Mouse (Mus musculus) intestine, postnatal 0 days (tissue): ENCODE data around the gene Pef1. TPM values are rescaled to one million over a fixed set of nuclear protein-coding genes. Genes with fewer than 3 reads are reported as not detected.

Experiments used
- ATAC-seq: fragments of 200-750 bp; cut with Nextera tagmentation; 2 replicates; pipeline ENCODE4 v1.8.0; 2017; ENCODE audit warnings: mild to moderate bottlenecking, moderate TSS enrichment, moderate library complexity
- H3K27ac ChIP-seq: fragments of 300-500 bp; sonication (generic); 2 replicates; pipeline ENCODE4 v1.5.1; 2014; ENCODE audit warnings: mild to moderate bottlenecking, low read depth, low read length, moderate library complexity
- H3K27me3 ChIP-seq: fragments of 300-500 bp; sonication (generic); replicated peaks from 2 replicates; pipeline ENCODE4 v1.6.1; 2014; ENCODE audit warnings: low read length, mixed read lengths; ENCODE audit not compliant: control insufficient read depth, insufficient read depth
- H3K36me3 ChIP-seq: fragments of 300-500 bp; sonication (generic); 2 replicates; pipeline ENCODE4 v1.6.1; 2014; ENCODE audit warnings: mild to moderate bottlenecking, moderate library complexity; ENCODE audit not compliant: control insufficient read depth, insufficient read depth
- H3K4me1 ChIP-seq: fragments of 300-500 bp; sonication (generic); replicated peaks from 2 replicates; pipeline ENCODE4 v1.6.1; 2014; ENCODE audit warnings: antibody characterized with exemption, low read length, mixed read lengths; ENCODE audit not compliant: control insufficient read depth, insufficient read depth
- H3K4me2 ChIP-seq: fragments of 300-500 bp; sonication (generic); replicated peaks from 2 replicates; pipeline ENCODE4 v1.6.1; 2014; ENCODE audit warnings: low read depth, mild to moderate bottlenecking, moderate library complexity
- H3K4me3 ChIP-seq: fragments of 300-500 bp; sonication (generic); 2 replicates; pipeline ENCODE4 v1.5.1; 2014; ENCODE audit warnings: low read depth, low read length
- H3K9ac ChIP-seq: fragments of 300-500 bp; sonication (generic); 2 replicates; pipeline ENCODE4 v1.6.1; 2014; ENCODE audit warnings: mild to moderate bottlenecking, low read depth, low read length
- H3K9me3 ChIP-seq: fragments of 300-500 bp; sonication (generic); 2 replicates; pipeline ENCODE4 v1.6.1; 2016; ENCODE audit warnings: mixed run types; ENCODE audit not compliant: control insufficient read depth
- CTCF ChIP-seq: sonication (generic); IDR thresholded peaks from 2 replicates; pipeline ENCODE4 v1.5.1; 2016; ENCODE audit warnings: low read depth, mild to moderate bottlenecking, control low read depth, antibody characterized with exemption, moderate library complexity
- WGBS: fragments of 180-500 bp; shearing (Covaris S2); extraction: QIAGEN DNeasy Blood & Tissue Kit; methylation state at CpG from one replicate; pipeline ENCODE4 v1.1.7; 2014; 5-methylcytosine and 5-hydroxymethylcytosine counted together
- polyA plus RNA-seq: library from polyadenylated mRNA; unstranded; fragments of >200 nt; fragmentation: Nextera tagmentation; extraction: Ambion mirVana; gene quantifications from 2 replicates; pipeline ENCODE4 v1.2.1, GENCODE M21; 2015

Pef1 gene
- polyA plus RNA-seq, 1 experiment from 2014 or later, result 73.4 TPM

GRCm38 (mm10) chr4:130112299-130112698 is 9.9 kb downstream of the Pef1 start:
- Histone ChIP-seq H3K4me2 (no peak overlapping the region), H3K4me3 (no peak overlapping the region), H3K9me3 (no peaks in the 10 kb centered on the region), H3K4me1 (peaks cover 10% of the 10 kb centered on the region; the same call in 1 of the 2 replicates), H3K36me3 (peaks cover 11% of the 10 kb centered on the region; the same call in 1 of the 2 replicates), H3K27me3 (no peaks in the 10 kb centered on the region), H3K9ac (no peak overlapping the region), H3K27ac (no peak overlapping the region)
- ATAC-seq, result no peak
- no peak for TF ChIP-seq CTCF
- WGBS, result 64% methylated on average over 7 of the region's 7 CpGs

DNA sequence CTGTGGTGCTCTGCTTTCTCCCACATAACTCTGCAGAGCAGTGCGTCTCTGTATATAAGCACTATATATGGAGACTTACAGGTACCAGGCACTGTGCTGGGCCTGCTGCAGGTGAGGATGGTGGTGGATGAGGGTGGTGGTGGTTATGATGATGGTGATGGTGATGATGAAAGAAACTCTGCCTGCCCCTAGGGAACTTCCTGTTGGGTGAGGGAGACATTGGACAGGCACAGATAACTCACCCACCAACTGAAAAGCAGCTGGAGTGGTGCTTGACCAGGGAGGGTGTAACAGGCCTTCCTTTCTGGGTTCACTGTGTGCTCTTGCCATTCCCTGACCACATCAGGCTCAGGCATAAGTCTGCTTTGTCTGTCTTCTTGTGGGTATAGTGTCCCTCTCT is 10.4 kb downstream of the Pef1 start:
- H3K4me2 ChIP-seq, result no peak overlapping the region
- no peak overlapping the region for H3K9ac ChIP-seq
- peaks cover 11% of the 10 kb centered on the region; the same call in 1 of the 2 replicates for H3K36me3 ChIP-seq
- H3K4me1 ChIP-seq, result peaks cover 10% of the 10 kb centered on the region; the same call in 1 of the 2 replicates
- no peak for TF ChIP-seq CTCF
- H3K27ac ChIP-seq, result 0 out of 2 replicates have a peak overlapping the region, but pooled peaks have one; percentile 5
- H3K27me3 ChIP-seq, result no peaks in the 10 kb centered on the region
- H3K9me3 ChIP-seq, result no peaks in the 10 kb centered on the region
- no peak overlapping the region for H3K4me3 ChIP-seq
- ATAC-seq, result no peak
- 100% methylated on average over 1 of the region's 1 CpGs for WGBS

GRCm38 (mm10) chr4:130120752-130121151 is 18.4 kb downstream of the Pef1 start:
- ATAC-seq, result no peak
- Histone ChIP-seq H3K4me2 (no peak overlapping the region), H3K9ac (no peak overlapping the region), H3K27me3 (no peaks in the 10 kb centered on the region), H3K27ac (no peak overlapping the region), H3K4me1 (no peaks in the 10 kb centered on the region), H3K9me3 (no peaks in the 10 kb centered on the region), H3K4me3 (no peak overlapping the region), H3K36me3 (peaks cover 45% of the 10 kb centered on the region)
- 71% methylated on average over 4 of the region's 4 CpGs for WGBS
- TF ChIP-seq CTCF, result no peak

- Histone ChIP-seq H3K9me3 (no peaks in the 10 kb centered on the region), H3K9ac (no peak overlapping the region), H3K27me3 (no peaks in the 10 kb centered on the region), H3K27ac (no peak overlapping the region), H3K4me1 (no peaks in the 10 kb centered on the region), H3K36me3 (peaks cover 53% of the 10 kb centered on the region), H3K4me3 (no peak overlapping the region), H3K4me2 (no peak overlapping the region)
- WGBS, result 83% methylated on average over 8 of the region's 8 CpGs
- no peak for TF ChIP-seq CTCF
- ATAC-seq, result no peak
These were observed 19.2 kb downstream of the Pef1 start for GRCm38 (mm10) chr4:130121560-130121959.

- Histone ChIP-seq H3K4me1 (no peaks in the 10 kb centered on the region), H3K27me3 (no peaks in the 10 kb centered on the region), H3K9me3 (no peaks in the 10 kb centered on the region), H3K36me3 (peaks cover 68% of the 10 kb centered on the region), H3K9ac (no peak overlapping the region), H3K4me2 (no peak overlapping the region), H3K4me3 (no peak overlapping the region), H3K27ac (no peak overlapping the region)
- ATAC-seq, result no peak
- no peak for TF ChIP-seq CTCF
- 85% methylated on average over 5 of the region's 5 CpGs for WGBS
These were observed 20.7 kb downstream of the Pef1 start for GRCm38 (mm10) chr4:130123020-130123419.

- Histone ChIP-seq H3K27me3 (no peaks in the 10 kb centered on the region), H3K36me3 (peaks cover 68% of the 10 kb centered on the region), H3K4me2 (no peak overlapping the region), H3K9ac (no peak overlapping the region), H3K4me1 (0 out of 2 replicates have a peak, but pooled peaks cover 2% of the 10 kb centered on the region), H3K4me3 (no peak overlapping the region), H3K9me3 (no peaks in the 10 kb centered on the region), H3K27ac (no peak overlapping the region)
- TF ChIP-seq CTCF, result no peak
- ATAC-seq, result no peak
- WGBS, result 83% methylated on average over 4 of the region's 4 CpGs
These were observed 21.8 kb downstream of the Pef1 start for GRCm38 (mm10) chr4:130124110-130124509.

- Histone ChIP-seq H3K27ac (no peak overlapping the region), H3K4me3 (no peak overlapping the region), H3K4me1 (peaks cover 6% of the 10 kb centered on the region; the same call in 1 of the 2 replicates), H3K9me3 (no peaks in the 10 kb centered on the region), H3K9ac (no peak overlapping the region), H3K36me3 (peaks cover 68% of the 10 kb centered on the region), H3K4me2 (no peak overlapping the region), H3K27me3 (no peaks in the 10 kb centered on the region)
- ATAC-seq, result no peak
- no peak for TF ChIP-seq CTCF
- whole genome bisulfite sequencing, result 88% methylated on average over 6 of the region's 6 CpGs
These were observed 22.8 kb downstream of the Pef1 start for GRCm38 (mm10) chr4:130125164-130125563.
